Comparison of ENCODE assay signal across 8 mouse cellular contexts in genomic region chr7:24904936-24905335, GRCm38 (mm10). TPM values are rescaled to one million over a fixed set of nuclear protein-coding genes. Genes with fewer than 3 reads are reported as not detected.
A peak's percentile ranks its signal among the peaks of the same experiment; 100 is the strongest.
DNase-seq lines count a peak whose midpoint lies in the region; ATAC-seq and TF ChIP-seq lines count a peak whose summit lies in the region.

No protein-coding gene starts in this region.

- peaks cover 5% of the 10 kb centered on the region; the same call in 1 of the 2 replicates for H3K4me1 ChIP-seq in forebrain, embryonic 11.5 days (replicated peaks; ENCODE audit: control insufficient read depth, insufficient read depth, low read length)
- H3K4me1 ChIP-seq in intestine, embryonic 15.5 days (replicated peaks) = peaks cover 27% of the 10 kb centered on the region
- peaks cover 23 to 39% of the 10 kb centered on the region in 2 experiments for H3K4me1 ChIP-seq in liver, embryonic 14.5 days (replicated peaks; ENCODE audit: control insufficient read depth in 2 of 2, insufficient read depth in 2 of 2, low read length in 1 of 2)

- no peaks in the 10 kb centered on the region for H3K36me3 ChIP-seq in forebrain, embryonic 11.5 days (ENCODE audit: control insufficient read depth, insufficient read depth, low read length)
- H3K36me3 ChIP-seq in intestine, embryonic 15.5 days = peaks cover 4% of the 10 kb centered on the region; the same call in 1 of the 2 replicates
- H3K36me3 ChIP-seq in liver, embryonic 14.5 days (replicated peaks; ENCODE audit: control insufficient read depth, insufficient read depth, low read depth) = no peaks in the 10 kb centered on the region

- no peaks in the 10 kb centered on the region for H3K27me3 ChIP-seq in forebrain, embryonic 11.5 days (ENCODE audit: control insufficient read depth, insufficient read depth, low read length)
- no peaks in the 10 kb centered on the region for H3K27me3 ChIP-seq in intestine, embryonic 15.5 days (replicated peaks)
- no peaks in the 10 kb centered on the region for H3K27me3 ChIP-seq in liver, embryonic 14.5 days (ENCODE audit: control insufficient read depth, insufficient read depth, low read length)

- peak; percentile 37 for ATAC-seq in forebrain, embryonic 11.5 days (replicated peaks; ENCODE audit: low FRiP score)
- peak; percentile 13; the same call in 1 of the 2 replicates for ATAC-seq in intestine, embryonic 15.5 days
- 0 out of 2 replicates have a peak, but pooled peaks have one; percentile 12 for ATAC-seq in liver, embryonic 14.5 days (ENCODE audit: insufficient read depth)

- no peaks in the 10 kb centered on the region for H3K9me3 ChIP-seq in forebrain, embryonic 11.5 days (ENCODE audit: control insufficient read depth, low read length)
- no peaks in the 10 kb centered on the region for H3K9me3 ChIP-seq in intestine, embryonic 15.5 days
- no peaks in the 10 kb centered on the region for H3K9me3 ChIP-seq in liver, embryonic 14.5 days (ENCODE audit: control insufficient read depth, low read length)

- 14% methylated on average over 3 of the region's 3 CpGs for WGBS in forebrain, embryonic 11.5 days
- WGBS in intestine, embryonic 15.5 days = 18% methylated on average over 3 of the region's 3 CpGs
- 8% methylated on average over 3 of the region's 3 CpGs for WGBS in liver, embryonic 14.5 days (ENCODE audit: insufficient replicate concordance)

- H3K4me3 ChIP-seq in gastrocnemius, adult 2 months = peak overlapping the region; percentile 93
- peak overlapping the region; percentile 63 for H3K4me3 ChIP-seq in forebrain, embryonic 11.5 days (ENCODE audit: low read depth, low read length)
- peak overlapping the region; percentile 83 for H3K4me3 ChIP-seq in intestine, embryonic 15.5 days (replicated peaks)
- H3K4me3 ChIP-seq in liver, embryonic 14.5 days (ENCODE audit: insufficient read depth in 1 of 2, low read depth in 2 of 2, low read length in 2 of 2) = peak overlapping the region; percentile 74 to 87

- H3K27ac ChIP-seq in gastrocnemius, adult 2 months = peak overlapping the region; percentile 92; the same call in 1 of the 2 replicates
- no peak overlapping the region for H3K27ac ChIP-seq in forebrain, embryonic 11.5 days (ENCODE audit: low read depth, low read length)
- peak overlapping the region; percentile 72; the same call in 1 of the 2 replicates for H3K27ac ChIP-seq in intestine, embryonic 15.5 days
- H3K27ac ChIP-seq in liver, embryonic 14.5 days = peak overlapping the region; percentile 84

- TF ChIP-seq CTCF in gastrocnemius, adult 2 months (IDR thresholded peaks at IDR 0.05) = peak; percentile 68
- TF ChIP-seq CTCF in liver, embryonic 14.5 days (IDR thresholded peaks at IDR 0.05; ENCODE audit: low read depth) = peak; percentile 96

- peak overlapping the region; percentile 77 for H3K4me2 ChIP-seq in forebrain, embryonic 11.5 days (ENCODE audit: low read depth, low read length, severe bottlenecking)
- peak overlapping the region; percentile 78 for H3K4me2 ChIP-seq in intestine, embryonic 15.5 days (replicated peaks)
- peak overlapping the region; percentile 87 for H3K4me2 ChIP-seq in liver, embryonic 14.5 days (ENCODE audit: low read depth)

- DNase-seq in gastrocnemius, adult 2 months = peak; percentile 66
- DNase-seq in gastrocnemius, adult 8-10 months (ENCODE audit: low spot score in 2 of 2) = no peak
- peak; percentile 75 for DNase-seq in c-Kit-positive CD71-positive TER-119-negative erythroid progenitor cells, embryonic 14.5 days (ENCODE audit: low read depth)
- peak; percentile 81 for DNase-seq in forebrain, embryonic 11.5 days (ENCODE audit: low spot score)
- DNase-seq in liver, embryonic 14.5 days (ENCODE audit: low read depth in 3 of 3, low spot score in 3 of 3) = peak; percentile 73 to 79 (median 73)
- peak; percentile 70 for DNase-seq in neural tube, embryonic 10.5 days (ENCODE audit: extremely low spot score, low spot score)
- peak; percentile 38 for DNase-seq in testis, postnatal 14 days (ENCODE audit: low spot score)

- no peak overlapping the region; the same call in 1 of the 2 replicates for H3K9ac ChIP-seq in forebrain, embryonic 11.5 days (ENCODE audit: low read length)
- H3K9ac ChIP-seq in intestine, embryonic 15.5 days = peak overlapping the region; percentile 81
- peak overlapping the region; percentile 87 for H3K9ac ChIP-seq in liver, embryonic 14.5 days (replicated peaks)

- intact Hi-C loops in gastrocnemius, adult 2 months (cut with DNase I) = loop anchor here (2.0 to 5.0 kb wide), 2 partner anchors 14 to 172 kb away; no protein-coding TSS in a partner anchor

- no peak for TF ChIP-seq EP300 in liver, embryonic 14.5 days (IDR thresholded peaks at IDR 0.05; ENCODE audit: low read depth)

RNA-seq across cellular contexts. Expression of gene Arhgef1, which starts 2.2 kb away (rescaled TPM):
- total RNA-seq in gastrocnemius, adult 2 months (2021) = 10 to 100 TPM; 28.4 to 29.3 TPM
- 10 to 100 TPM; 19.1 to 25.5 (median 22.5) TPM for total RNA-seq in gastrocnemius, adult 8-10 months (2022)
- 65.7 and 69.5 TPM in 2 replicates for polyA plus RNA-seq in forebrain, embryonic 11.5 days (2014; fragmentation: Nextera tagmentation; extraction: Ambion mirVana)
- polyA plus RNA-seq in intestine, embryonic 15.5 days (2015; fragmentation: Nextera tagmentation; extraction: Ambion mirVana) = 76.5 and 77.7 TPM in 2 replicates
- polyA plus RNA-seq in liver, embryonic 14.5 days (2012; rRNA removed) = 44.2 and 44.3 TPM in 2 replicates
- polyA plus RNA-seq in liver, embryonic 14.5 days (2014; fragmentation: Nextera tagmentation; extraction: Ambion mirVana) = 28.7 and 31.1 TPM in 2 replicates

RNA-seq across cellular contexts. Expression of gene Cd79a, which starts 7.8 kb away (rescaled TPM):
- total RNA-seq in gastrocnemius, adult 2 months (2021) = not detected
- under 1 TPM in 2 of 4 experiments, not detected in 2; 0.17 to 0.19 TPM for total RNA-seq in gastrocnemius, adult 8-10 months (2022)
- polyA plus RNA-seq in forebrain, embryonic 11.5 days (2014; fragmentation: Nextera tagmentation; extraction: Ambion mirVana) = 0.31 and 0.37 TPM in 2 replicates
- 0.19 and 0.29 TPM in 2 replicates for polyA plus RNA-seq in intestine, embryonic 15.5 days (2015; fragmentation: Nextera tagmentation; extraction: Ambion mirVana)
- 0.81 and 1.0 TPM in 2 replicates for polyA plus RNA-seq in liver, embryonic 14.5 days (2012; rRNA removed)
- 1.4 and 2.0 TPM in 2 replicates for polyA plus RNA-seq in liver, embryonic 14.5 days (2014; fragmentation: Nextera tagmentation; extraction: Ambion mirVana)

RNA-seq across cellular contexts. Expression of gene Rps19, which starts 20.8 kb away (rescaled TPM):
- 100 to 1,000 TPM; 326 to 419 TPM for total RNA-seq in gastrocnemius, adult 2 months (2021)
- 100 to 1,000 TPM; 382 to 444 (median 398) TPM for total RNA-seq in gastrocnemius, adult 8-10 months (2022)
- polyA plus RNA-seq in forebrain, embryonic 11.5 days (2014; fragmentation: Nextera tagmentation; extraction: Ambion mirVana) = 1,722 and 1,731 TPM in 2 replicates
- 2,486 and 2,546 TPM in 2 replicates for polyA plus RNA-seq in intestine, embryonic 15.5 days (2015; fragmentation: Nextera tagmentation; extraction: Ambion mirVana)
- 418 and 615 TPM in 2 replicates for polyA plus RNA-seq in liver, embryonic 14.5 days (2012; rRNA removed)
- 1,649 and 1,654 TPM in 2 replicates for polyA plus RNA-seq in liver, embryonic 14.5 days (2014; fragmentation: Nextera tagmentation; extraction: Ambion mirVana)

RNA-seq across cellular contexts. Expression of gene Dmrtc2, which starts 35.1 kb away (rescaled TPM):
- total RNA-seq in gastrocnemius, adult 2 months (2021) = not detected
- total RNA-seq in gastrocnemius, adult 8-10 months (2022) = not detected
- not detected in 2 replicates for polyA plus RNA-seq in forebrain, embryonic 11.5 days (2014; fragmentation: Nextera tagmentation; extraction: Ambion mirVana)
- polyA plus RNA-seq in intestine, embryonic 15.5 days (2015; fragmentation: Nextera tagmentation; extraction: Ambion mirVana) = not detected in 2 replicates
- not detected in 2 replicates for polyA plus RNA-seq in liver, embryonic 14.5 days (2012; rRNA removed)
- polyA plus RNA-seq in liver, embryonic 14.5 days (2014; fragmentation: Nextera tagmentation; extraction: Ambion mirVana) = not detected in 2 replicates

RNA-seq across cellular contexts. Expression of gene Lypd4, which starts 35.2 kb away (rescaled TPM):
- not detected for total RNA-seq in gastrocnemius, adult 2 months (2021)
- not detected for total RNA-seq in gastrocnemius, adult 8-10 months (2022)
- not detected in 2 replicates for polyA plus RNA-seq in forebrain, embryonic 11.5 days (2014; fragmentation: Nextera tagmentation; extraction: Ambion mirVana)
- not detected in 2 replicates for polyA plus RNA-seq in intestine, embryonic 15.5 days (2015; fragmentation: Nextera tagmentation; extraction: Ambion mirVana)
- polyA plus RNA-seq in liver, embryonic 14.5 days (2012; rRNA removed) = not detected in 2 replicates
- not detected in 2 replicates for polyA plus RNA-seq in liver, embryonic 14.5 days (2014; fragmentation: Nextera tagmentation; extraction: Ambion mirVana)

Comparison
In these comparisons a context has a peak if more than half of its experiments do, and no peak if none do; other contexts are left out.
1. DNase-seq: peak in gastrocnemius, adult 2 months (single experiment), c-Kit-positive CD71-positive TER-119-negative erythroid progenitor cells, embryonic 14.5 days (single experiment), forebrain, embryonic 11.5 days (single experiment), liver, embryonic 14.5 days (3 of 3), neural tube, embryonic 10.5 days (single experiment) and testis, postnatal 14 days (single experiment); none in gastrocnemius, adult 8-10 months (0 of 2).
2. Peak in every context shown above with its lines, with median percentiles within 50 percentile points of each other: H3K4me3 ChIP-seq, ATAC-seq and H3K4me2 ChIP-seq.